15 mouse cellular contexts compared by ENCODE assay signal in the genomic region with DNA sequence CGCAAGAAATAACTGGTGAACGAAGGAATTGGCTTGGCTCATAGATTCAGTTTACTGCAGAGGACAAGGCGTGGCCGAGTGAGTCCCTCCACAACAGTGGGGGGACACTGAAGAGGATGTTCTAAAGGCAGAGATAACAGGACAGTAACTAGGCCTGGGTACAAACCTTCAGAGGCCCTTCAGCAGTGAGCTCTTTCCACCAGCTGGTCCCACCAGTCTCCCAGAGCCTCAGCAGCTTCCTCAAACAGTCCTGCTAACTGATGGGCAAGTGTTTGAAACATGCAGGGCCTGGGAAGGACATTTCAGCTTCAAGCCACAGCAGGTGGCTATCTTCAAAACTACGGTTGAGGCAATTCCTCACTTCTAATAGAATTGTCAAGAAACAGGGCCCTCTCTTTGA.
"Had no signal": no experiment of that assay in that cellular context is flagged by ENCODE, and none has a peak within 500 bp of the region (broad histone marks: within the 10 kb centered on the region; RNA-seq: fewer than 3 reads in every experiment).

No protein-coding gene starts in this region.

- H3K27ac ChIP-seq: kidney, embryonic 15.5 days; left cerebral cortex, adult 2 months; limb, embryonic 10.5 days; liver, embryonic 15.5 days; lung, embryonic 15.5 days; midbrain, embryonic 10.5 days; neural tube, embryonic 15.5 days; stomach, postnatal 0 days had no signal

- H3K27me3 ChIP-seq: kidney, embryonic 15.5 days; liver, embryonic 15.5 days; lung, embryonic 15.5 days; neural tube, embryonic 15.5 days had no signal

- H3K4me3 ChIP-seq: kidney, embryonic 15.5 days; left cerebral cortex, adult 2 months; limb, embryonic 10.5 days; liver, embryonic 15.5 days; lung, embryonic 15.5 days; midbrain, embryonic 10.5 days; myocyte; neural tube, embryonic 15.5 days had no signal

- H3K9me3 ChIP-seq: kidney, embryonic 15.5 days; limb, embryonic 10.5 days; liver, embryonic 15.5 days; lung, embryonic 15.5 days; midbrain, embryonic 10.5 days; neural tube, embryonic 15.5 days had no signal

- H3K4me2 ChIP-seq: kidney, embryonic 15.5 days; liver, embryonic 11.5 days; liver, embryonic 15.5 days; lung, embryonic 15.5 days; neural tube, embryonic 15.5 days had no signal

- DNase-seq: kidney, adult 2 months; kidney, postnatal 25 days; midbrain, embryonic 14.5 days; thymus, adult 18-20 months; thymus, postnatal 14 days had no signal

- H3K36me3 ChIP-seq: kidney, embryonic 15.5 days; limb, embryonic 10.5 days; liver, embryonic 15.5 days; lung, embryonic 15.5 days; midbrain, embryonic 10.5 days; neural tube, embryonic 15.5 days had no signal

- H3K4me1 ChIP-seq: kidney, embryonic 15.5 days; limb, embryonic 10.5 days; liver, embryonic 15.5 days; lung, embryonic 15.5 days; midbrain, embryonic 10.5 days; neural tube, embryonic 15.5 days had no signal

- H3K9ac ChIP-seq: kidney, embryonic 15.5 days; liver, embryonic 15.5 days; lung, embryonic 15.5 days; neural tube, embryonic 15.5 days had no signal
